Mouse (Mus musculus) forebrain, embryonic 14.5 days (tissue): ENCODE results near the gene Mbnl2. TPM values are rescaled to one million over a fixed set of nuclear protein-coding genes. Genes with fewer than 3 reads are reported as not detected.
A peak's percentile ranks its signal among the peaks of the same experiment; 100 is the strongest.

Experiments used
- ATAC-seq: fragments of 200-750 bp; cut with Nextera tagmentation; 2 replicates; pipeline ENCODE4 v1.8.0; 2017; ENCODE audit warnings: mild to moderate bottlenecking, moderate library complexity
- DNase-seq: peaks from one replicate; pipeline ENCODE4 v3.0.0-alpha.2; 2015; ENCODE audit warnings: low spot score
- H3K27ac ChIP-seq: fragments of 300-500 bp; sonication (generic); 2 replicates; pipeline ENCODE4 v1.5.1; 2014; ENCODE audit warnings: low read depth, mild to moderate bottlenecking, control low read depth, low read length, moderate library complexity
- H3K27me3 ChIP-seq: fragments of 300-500 bp; sonication (generic); replicated peaks from 2 replicates; pipeline ENCODE4 v1.6.1; 2014; ENCODE audit warnings: low read length, control low read depth, mixed read lengths; ENCODE audit not compliant: control insufficient read depth, insufficient read depth
- H3K36me3 ChIP-seq: fragments of 300-500 bp; sonication (generic); 2 replicates; pipeline ENCODE4 v1.6.1; 2014; ENCODE audit warnings: low read length, control low read depth; ENCODE audit not compliant: control insufficient read depth, insufficient read depth
- H3K4me1 ChIP-seq: fragments of 300-500 bp; sonication (generic); 2 replicates; pipeline ENCODE4 v1.6.1; 2014; ENCODE audit warnings: antibody characterized with exemption, low read length, control low read depth; ENCODE audit not compliant: control insufficient read depth, insufficient read depth
- H3K4me2 ChIP-seq: fragments of 300-500 bp; sonication (generic); 2 replicates; pipeline ENCODE4 v1.6.1; 2014; ENCODE audit warnings: mild to moderate bottlenecking, control low read depth, low read length
- H3K4me3 ChIP-seq: fragments of 300-500 bp; sonication (generic); 2 replicates; pipeline ENCODE4 v1.5.1; 2014; ENCODE audit warnings: low read depth, low read length, control low read depth
- H3K9ac ChIP-seq: fragments of 300-500 bp; sonication (generic); 2 replicates; pipeline ENCODE4 v1.6.1; 2014; ENCODE audit warnings: mild to moderate bottlenecking, low read length, control low read depth, moderate library complexity
- H3K9me3 ChIP-seq: fragments of 300-500 bp; sonication (generic); replicated peaks from 2 replicates; pipeline ENCODE4 v1.6.1; 2016; ENCODE audit warnings: low read length, control low read depth, mixed read lengths; ENCODE audit not compliant: control insufficient read depth
- WGBS: fragments of 180-500 bp; shearing (Covaris S2); extraction: QIAGEN DNeasy Blood & Tissue Kit; methylation state at CpG from one replicate; pipeline ENCODE4 v1.1.7; 2014; 5-methylcytosine and 5-hydroxymethylcytosine counted together
- polyA plus RNA-seq: library from polyadenylated mRNA; unstranded; fragments of >200 nt; fragmentation: Nextera tagmentation; extraction: Ambion mirVana; gene quantifications from 2 replicates; pipeline ENCODE4 v1.2.1, GENCODE M21; 2014

Gene Mbnl2
- polyA plus RNA-seq, 1 experiment from 2014 or later: 21.6 TPM

GRCm38 (mm10) chr14:120477288-120477981 is 202.0 kb downstream of the Mbnl2 start:
- WGBS: 0% methylated on average over 46 of the region's 46 CpGs

GRCm38 (mm10) chr14:120477982-120478568 is 202.6 kb downstream of the Mbnl2 start, which contains the start of gene Rap2a:
Gene Rap2a, plus strand, starts transcription at chr14:120478444.
- Histone ChIP-seq H3K4me2 (peak within 1 kb of the TSS; percentile 72), H3K4me3 (peak within 1 kb of the TSS; percentile 79), H3K9ac (peak within 1 kb of the TSS; percentile 82), H3K36me3 (0 out of 2 replicates have a peak, but pooled peaks cover 5% of the 10 kb centered on the region), H3K27ac (peak within 1 kb of the TSS; percentile 97), H3K27me3 (no peaks in the 10 kb centered on the region), H3K4me1 (peaks cover 19% of the 10 kb centered on the region), H3K9me3 (no peaks in the 10 kb centered on the region)
- DNase-seq (peak; percentile 98), ATAC-seq (peak; percentile 88)
- under 1% methylated on average over 56 of the region's 78 CpGs for WGBS

More at GRCm38 (mm10) chr14:120477288-120477981, 202.0 kb downstream of the Mbnl2 start:
- H3K4me3 ChIP-seq: peak overlapping the region; percentile 79
- H3K9ac ChIP-seq: peak overlapping the region; percentile 82
- no peaks in the 10 kb centered on the region for H3K27me3 ChIP-seq
- peaks cover 19% of the 10 kb centered on the region for H3K4me1 ChIP-seq
- H3K4me2 ChIP-seq: peak overlapping the region; percentile 68
- H3K36me3 ChIP-seq: 0 out of 2 replicates have a peak, but pooled peaks cover 4% of the 10 kb centered on the region
- peak overlapping the region; percentile 97 for H3K27ac ChIP-seq
- H3K9me3 ChIP-seq: no peaks in the 10 kb centered on the region
- ATAC-seq (peak; percentile 93), DNase-seq (peak; percentile 100)

GRCm38 (mm10) chr14:120478641-120479341 is 203.3 kb downstream of the Mbnl2 start:
- peak overlapping the region; percentile 79 for H3K4me3 ChIP-seq
- no peaks in the 10 kb centered on the region for H3K9me3 ChIP-seq
- H3K27ac ChIP-seq: peak overlapping the region; percentile 97
- DNase-seq (peak; percentile 48), ATAC-seq (no peak)
- H3K9ac ChIP-seq: peak overlapping the region; percentile 82
- H3K27me3 ChIP-seq: no peaks in the 10 kb centered on the region
- peaks cover 19% of the 10 kb centered on the region for H3K4me1 ChIP-seq
- H3K36me3 ChIP-seq: 0 out of 2 replicates have a peak, but pooled peaks cover 5% of the 10 kb centered on the region
- H3K4me2 ChIP-seq: peak overlapping the region; percentile 72
- under 1% methylated on average over 59 of the region's 62 CpGs for WGBS

GRCm38 (mm10) chr14:120480341-120480900 is 205.0 kb downstream of the Mbnl2 start:
- 80% methylated on average over 8 of the region's 8 CpGs for WGBS
- H3K27me3 ChIP-seq: no peaks in the 10 kb centered on the region
- no peak overlapping the region for H3K4me3 ChIP-seq
- no peaks in the 10 kb centered on the region for H3K9me3 ChIP-seq
- DNase-seq: no peak
- no peak for ATAC-seq
- H3K36me3 ChIP-seq: peaks cover 8% of the 10 kb centered on the region; the same call in 1 of the 2 replicates
- H3K27ac ChIP-seq: no peak overlapping the region
- no peak overlapping the region for H3K9ac ChIP-seq
- H3K4me2 ChIP-seq: peak overlapping the region; percentile 72
- H3K4me1 ChIP-seq: peaks cover 19% of the 10 kb centered on the region

- H3K36me3 ChIP-seq: peaks cover 8% of the 10 kb centered on the region; the same call in 1 of the 2 replicates
- no peak overlapping the region for H3K9ac ChIP-seq
- no peaks in the 10 kb centered on the region for H3K9me3 ChIP-seq
- 96% methylated on average over 4 of the region's 4 CpGs for WGBS
- DNase-seq (no peak), ATAC-seq (no peak)
- no peaks in the 10 kb centered on the region for H3K27me3 ChIP-seq
- H3K4me1 ChIP-seq: peaks cover 19% of the 10 kb centered on the region
- H3K4me2 ChIP-seq: peak overlapping the region; percentile 17; the same call in 1 of the 2 replicates
- H3K4me3 ChIP-seq: no peak overlapping the region
- H3K27ac ChIP-seq: no peak overlapping the region
Observed at GRCm38 (mm10) chr14:120480927-120481326, 205.5 kb downstream of the Mbnl2 start.

Other genes starting within 250 kb of the Mbnl2 start
- gene Oxgr1, start 233.2 kb upstream of the Mbnl2 start, polyA plus RNA-seq: not detected in 2 replicates
- 11.7 and 15.7 TPM in 2 replicates for gene Rap2a, start 202.8 kb downstream of the Mbnl2 start, polyA plus RNA-seq